Mouse (Mus musculus) myocyte (in vitro differentiated cells): ENCODE measurements around the gene Rusc2. TPM values are rescaled to one million over a fixed set of nuclear protein-coding genes. Genes with fewer than 3 reads are reported as not detected.

ENCODE experiments used
- H3K27me3 ChIP-seq: one replicate; pipeline ENCODE4 v1.6.1; 2011; ENCODE audit not compliant: control insufficient read depth, insufficient read depth, insufficient read length
- H3K36me3 ChIP-seq: one replicate; pipeline ENCODE4 v1.6.1; 2011; ENCODE audit not compliant: control insufficient read depth, insufficient read depth
- H3K4me2 ChIP-seq: one replicate; pipeline ENCODE4 v1.6.1; 2011; ENCODE audit warnings: low read depth, control low read depth
- H3K4me3 ChIP-seq: one replicate; pipeline ENCODE4 v1.5.1; 2011; ENCODE audit warnings: mild to moderate bottlenecking, control low read depth, moderate library complexity
- H3K79me2 ChIP-seq: one replicate; pipeline ENCODE4 v1.6.1; 2011; ENCODE audit not compliant: control insufficient read depth, insufficient read depth
- H3ac ChIP-seq: one replicate; pipeline ENCODE4 v1.6.1; 2011; ENCODE audit not compliant: control insufficient read depth, insufficient read length
- CEBPB ChIP-seq: IDR thresholded peaks from 2 replicates; pipeline ENCODE4 v1.6.1; 2011; ENCODE audit warnings: mild to moderate bottlenecking, moderate library complexity; ENCODE audit not compliant: poor library complexity, insufficient read depth, severe bottlenecking
- E2F4 ChIP-seq: IDR thresholded peaks from one replicate; pipeline ENCODE4 v1.6.1; 2011; ENCODE audit warnings: mild to moderate bottlenecking, control low read depth, moderate library complexity; ENCODE audit not compliant: insufficient read depth
- MAX ChIP-seq: IDR thresholded peaks from one replicate; pipeline ENCODE4 v1.6.1; 2011; ENCODE audit warnings: low read depth, mild to moderate bottlenecking, control low read depth
- MYOD1 ChIP-seq, 3 experiments: IDR thresholded peaks; one replicate each; pipeline ENCODE4 v1.6.1; 2011; ENCODE audit warnings: control low read depth in 2 of 3, low read depth in 2 of 3, mild to moderate bottlenecking in 2 of 3, moderate library complexity in 1 of 3; ENCODE audit not compliant: insufficient read length in 2 of 3, control insufficient read depth in 1 of 3
- MYOG ChIP-seq, 3 experiments: IDR thresholded peaks; one replicate each; pipeline ENCODE4 v1.6.1; 2011; ENCODE audit warnings: control low read depth in 2 of 3, low read depth in 2 of 3, mild to moderate bottlenecking in 2 of 3; ENCODE audit not compliant: insufficient read length in 2 of 3, control insufficient read depth in 1 of 3, insufficient read depth in 1 of 3
- POLR2A ChIP-seq: IDR thresholded peaks from one replicate; pipeline ENCODE4 v1.6.1; 2011; ENCODE audit warnings: low read depth, mild to moderate bottlenecking, control low read depth, moderate library complexity; ENCODE audit not compliant: insufficient read length
- POLR2AphosphoS2 ChIP-seq: IDR thresholded peaks from one replicate; pipeline ENCODE4 v1.6.1; 2011; ENCODE audit warnings: low read depth, control low read depth; ENCODE audit not compliant: insufficient read length
- REST ChIP-seq: IDR thresholded peaks from one replicate; pipeline ENCODE4 v1.6.1; 2011; ENCODE audit warnings: mild to moderate bottlenecking, control low read depth, moderate library complexity; ENCODE audit not compliant: insufficient read depth, insufficient read length
- SRF ChIP-seq: IDR thresholded peaks from one replicate; pipeline ENCODE4 v1.6.1; 2011; ENCODE audit warnings: low read depth; ENCODE audit not compliant: control insufficient read depth, insufficient read length
- TCF12 ChIP-seq: IDR thresholded peaks from one replicate; pipeline ENCODE4 v1.6.1; 2011; ENCODE audit warnings: mild to moderate bottlenecking, control low read depth; ENCODE audit not compliant: poor library complexity, insufficient read depth, severe bottlenecking
- TCF3 ChIP-seq: IDR thresholded peaks from one replicate; pipeline ENCODE4 v1.6.1; 2011; ENCODE audit warnings: low read depth, control low read depth; ENCODE audit not compliant: insufficient read length
- USF1 ChIP-seq: IDR thresholded peaks from one replicate; pipeline ENCODE4 v1.6.1; 2011; ENCODE audit warnings: low read depth, mild to moderate bottlenecking, control low read depth, moderate library complexity
- polyA plus RNA-seq: library from polyadenylated mRNA; unstranded; fragments of >200 nt; fragmentation: generic; extraction: Trizol; gene quantifications from one replicate; pipeline ENCODE4 v1.2.1, GENCODE M21; 2012; ENCODE audit warnings: missing spikeins

Rusc2 gene
- polyA plus RNA-seq, 1 experiment: 28.2 TPM

- H3K4me3 ChIP-seq: no peak overlapping the region
- H3ac ChIP-seq: no peak overlapping the region
- H3K4me2 ChIP-seq: no peak overlapping the region
Observed at GRCm38 (mm10) chr4:43406162-43406971, 24.6 kb downstream of the Rusc2 start.

DNA sequence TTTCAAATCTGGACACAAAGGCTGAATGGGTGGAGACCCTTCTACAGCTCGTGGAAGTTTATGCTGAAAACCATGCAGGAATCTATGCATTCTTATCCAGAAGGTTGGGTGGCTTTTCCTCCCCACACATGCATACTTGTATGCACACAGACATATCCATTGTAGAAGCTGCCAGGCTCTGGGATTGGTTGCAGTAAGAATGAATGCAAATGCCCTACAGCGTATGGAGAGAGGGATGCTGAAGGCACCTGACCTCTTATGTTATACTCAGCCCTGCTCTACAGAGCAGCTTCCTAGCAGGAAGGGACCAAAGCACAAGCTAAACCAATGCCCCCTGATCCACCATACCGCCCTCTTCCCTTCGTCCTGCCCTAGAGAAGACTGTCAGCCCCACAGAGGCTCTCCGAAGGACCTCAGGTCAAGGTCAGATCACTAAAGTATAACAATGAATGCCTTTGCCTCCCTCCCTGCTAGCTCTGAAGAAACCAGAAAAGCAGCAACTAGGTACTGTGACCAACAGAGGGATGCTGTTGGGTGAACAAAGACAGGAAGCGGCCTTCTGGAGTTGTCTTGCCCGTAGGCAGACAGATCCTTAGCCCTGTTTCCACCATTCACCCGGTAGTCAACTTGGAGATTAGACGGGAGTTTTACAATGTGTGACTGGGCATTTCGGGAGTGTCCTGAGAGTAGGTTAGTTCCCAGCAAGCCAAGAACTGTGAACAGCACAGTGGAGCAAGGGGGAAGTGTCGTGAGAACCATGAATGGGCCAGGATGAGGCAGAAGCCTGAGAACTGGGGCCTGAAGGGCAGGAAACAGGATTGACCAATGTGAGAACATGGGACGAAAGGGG, 25.5 kb downstream of the Rusc2 start:
- TF ChIP-seq MAX: no peak
- TF ChIP-seq SRF: no peak
- TF ChIP-seq E2F4: no peak
- no peak for TF ChIP-seq MYOG (IDR thresholded peaks at IDR 0.05; ENCODE audit: control insufficient read depth in 1 of 3, insufficient read depth in 1 of 3, insufficient read length in 2 of 3, low read depth in 2 of 3)
- Histone ChIP-seq H3K36me3 (no peaks in the 10 kb centered on the region), H3K27me3 (no peaks in the 10 kb centered on the region), H3ac (no peak overlapping the region), H3K4me3 (no peak overlapping the region), H3K79me2 (no peaks in the 10 kb centered on the region), H3K4me2 (no peak overlapping the region)

More at GRCm38 (mm10) chr4:43406162-43406971, 24.6 kb downstream of the Rusc2 start:
- TF ChIP-seq TCF12: no peak
- no peak for TF ChIP-seq CEBPB
- no peak for TF ChIP-seq POLR2A
- no peak for TF ChIP-seq TCF3
- no peak for TF ChIP-seq MAX
- TF ChIP-seq POLR2AphosphoS2: no peak
- TF ChIP-seq USF1: no peak
- no peak for TF ChIP-seq SRF
- TF ChIP-seq REST: no peak
- TF ChIP-seq MYOD1 (IDR thresholded peaks at IDR 0.05; ENCODE audit: control insufficient read depth in 1 of 3, insufficient read length in 2 of 3, low read depth in 2 of 3): no peak
- TF ChIP-seq E2F4: no peak
- no peak for TF ChIP-seq MYOG (IDR thresholded peaks at IDR 0.05; ENCODE audit: control insufficient read depth in 1 of 3, insufficient read depth in 1 of 3, insufficient read length in 2 of 3, low read depth in 2 of 3)
- no peaks in the 10 kb centered on the region for H3K27me3 ChIP-seq
- H3K79me2 ChIP-seq: no peaks in the 10 kb centered on the region
- no peaks in the 10 kb centered on the region for H3K36me3 ChIP-seq

- no peaks in the 10 kb centered on the region for H3K27me3 ChIP-seq
- no peak overlapping the region for H3K4me3 ChIP-seq
- TF ChIP-seq POLR2AphosphoS2 (no peak), TCF3 (no peak), USF1 (no peak), TCF12 (no peak), SRF (no peak)
- H3K79me2 ChIP-seq: no peaks in the 10 kb centered on the region
- H3K36me3 ChIP-seq: no peaks in the 10 kb centered on the region
- no peak overlapping the region for H3ac ChIP-seq
- no peak overlapping the region for H3K4me2 ChIP-seq
Observed at GRCm38 (mm10) chr4:43414761-43415160, 33.0 kb downstream of the Rusc2 start.

DNA sequence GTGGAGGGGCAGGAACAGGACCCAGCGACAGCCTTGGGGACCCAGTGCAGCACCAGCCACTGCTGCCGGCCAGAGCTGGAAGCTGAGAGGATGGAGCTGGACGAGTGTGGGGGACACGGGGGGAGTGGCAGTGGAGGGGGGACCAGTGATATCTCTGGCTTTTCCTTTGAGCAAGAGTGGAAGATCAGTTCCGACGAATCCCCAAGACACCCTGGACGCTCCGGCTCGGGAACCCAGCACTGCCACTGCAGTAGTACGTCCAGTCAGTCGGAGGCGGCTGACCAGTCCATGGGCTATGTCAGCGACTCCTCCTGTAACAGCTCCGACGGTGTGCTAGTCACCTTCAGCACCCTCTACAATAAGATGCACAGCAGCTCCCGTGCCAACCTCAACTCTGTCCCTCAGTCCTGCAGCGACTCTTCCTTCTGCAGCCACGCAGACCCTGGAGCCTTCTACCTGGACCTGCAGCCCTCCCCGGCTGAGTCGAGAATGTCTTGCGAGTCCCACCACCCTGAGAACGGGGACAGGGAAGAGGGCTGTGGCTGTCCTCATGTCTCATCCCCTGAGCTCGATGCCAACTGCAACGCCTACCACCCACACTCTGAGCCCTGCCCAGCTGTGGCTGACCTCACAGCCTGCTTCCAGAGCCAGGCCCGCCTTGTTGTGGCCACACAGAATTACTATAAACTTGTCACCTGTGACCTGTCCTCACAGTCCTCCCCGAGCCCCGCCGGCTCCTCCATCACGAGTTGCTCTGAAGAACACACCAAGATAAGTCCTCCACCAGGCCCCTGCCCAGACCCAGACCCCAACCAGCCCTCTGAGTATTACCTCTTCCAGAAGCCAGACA, 33.7 kb downstream of the Rusc2 start:
- H3K4me3 ChIP-seq: no peak overlapping the region
- H3K36me3 ChIP-seq: no peaks in the 10 kb centered on the region
- no peak for TF ChIP-seq REST
- peak in 2 of 3 experiments; percentile 17 to 81 for TF ChIP-seq MYOG (IDR thresholded peaks at IDR 0.05; ENCODE audit: control insufficient read depth in 1 of 3, insufficient read depth in 1 of 3, insufficient read length in 2 of 3, low read depth in 2 of 3)
- TF ChIP-seq POLR2AphosphoS2: no peak
- TF ChIP-seq E2F4: no peak
- TF ChIP-seq MYOD1 (IDR thresholded peaks at IDR 0.05; ENCODE audit: control insufficient read depth in 1 of 3, insufficient read length in 2 of 3, low read depth in 2 of 3): peak in 2 of 3 experiments; percentile 54 to 78
- no peak for TF ChIP-seq TCF12
- no peak for TF ChIP-seq POLR2A
- peak; percentile 20 for TF ChIP-seq TCF3
- no peak for TF ChIP-seq SRF
- TF ChIP-seq CEBPB: no peak
- TF ChIP-seq MAX: no peak
- no peak for TF ChIP-seq USF1
- H3K4me2 ChIP-seq: no peak overlapping the region
- no peaks in the 10 kb centered on the region for H3K27me3 ChIP-seq
- H3K79me2 ChIP-seq: no peaks in the 10 kb centered on the region
- no peak overlapping the region for H3ac ChIP-seq

DNA sequence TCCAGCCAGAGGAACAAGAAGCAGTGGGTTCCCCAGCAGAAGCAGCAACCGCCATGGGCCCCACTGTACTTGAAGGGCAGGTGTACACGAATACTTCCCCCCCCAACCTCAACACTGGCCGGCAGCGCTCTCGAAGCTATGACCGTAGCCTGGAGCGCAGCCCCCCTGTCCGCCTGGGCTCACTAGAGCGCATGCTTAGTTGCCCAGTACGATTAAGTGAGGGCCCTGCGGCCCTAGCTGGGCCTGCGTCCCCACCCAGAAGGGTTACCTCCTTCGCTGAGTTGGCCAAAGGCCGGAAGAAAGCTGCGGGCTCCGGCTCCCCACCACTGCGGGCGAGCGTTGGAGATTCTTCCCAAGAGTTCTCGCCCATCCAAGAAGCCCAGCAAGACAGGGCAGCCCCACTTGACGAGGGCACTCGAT, 34.3 kb downstream of the Rusc2 start:
- Histone ChIP-seq H3K4me2 (no peak overlapping the region), H3K4me3 (no peak overlapping the region), H3K27me3 (no peaks in the 10 kb centered on the region), H3ac (no peak overlapping the region), H3K36me3 (no peaks in the 10 kb centered on the region), H3K79me2 (no peaks in the 10 kb centered on the region)
- TF ChIP-seq POLR2AphosphoS2 (no peak), TCF3 (no peak), SRF (no peak), USF1 (no peak), REST (no peak), POLR2A (no peak), CEBPB (no peak), MYOD1 (IDR thresholded peaks at IDR 0.05; ENCODE audit: control insufficient read depth in 1 of 3, insufficient read length in 2 of 3, low read depth in 2 of 3) (no peak)
